Mouse (Mus musculus) cerebellum, postnatal 36 days (tissue): ENCODE results near the gene Olfr287.

Experiments used
- DNase-seq, 2 experiments: peaks; one replicate each; pipeline ENCODE4 v3.0.0; 2021 to 2022; ENCODE audit warnings: mixed read lengths in 2 of 2

Gene Olfr287

GRCm38 (mm10) chr15:98167645-98168621, 52.9 kb downstream of the Olfr287 start:
- DNase-seq, result peak; percentile 85 to 86

- peak in 1 of 2 experiments; percentile 24 for DNase-seq
Observed at GRCm38 (mm10) chr15:98166963-98167644, 53.8 kb downstream of the Olfr287 start, which contains the start of gene Ccdc184. Gene Ccdc184, plus strand, starts transcription at chr15:98167158.

- no peak for DNase-seq
Observed at GRCm38 (mm10) chr15:98165525-98165924, 55.3 kb downstream of the Olfr287 start, which contains the start of gene Asb8. Gene Asb8, minus strand, starts transcription at chr15:98165625.

- DNase-seq, result no peak
Observed at GRCm38 (mm10) chr15:98162561-98162960, 58.3 kb downstream of the Olfr287 start.

GRCm38 (mm10) chr15:98161026-98161805, 59.6 kb downstream of the Olfr287 start:
- no peak for DNase-seq

GRCm38 (mm10) chr15:98157253-98157652, 63.6 kb downstream of the Olfr287 start:
- DNase-seq, result no peak
